Mouse (Mus musculus) stomach, embryonic 14.5 days (tissue): ENCODE results near the gene Lias. TPM values are rescaled to one million over a fixed set of nuclear protein-coding genes. Genes with fewer than 3 reads are reported as not detected.

Source experiments
- ATAC-seq: fragments of 200-750 bp; cut with Nextera tagmentation; 2 replicates; pipeline ENCODE4 v1.8.0; 2017; ENCODE audit warnings: low read depth, moderate TSS enrichment; ENCODE audit not compliant: insufficient number of reproducible peaks, insufficient read depth, low FRiP score
- H3K27ac ChIP-seq: fragments of 300-500 bp; sonication (generic); 2 replicates; pipeline ENCODE4 v1.5.1; 2014; ENCODE audit warnings: mild to moderate bottlenecking, low read length, moderate library complexity, mixed read lengths
- H3K27me3 ChIP-seq: fragments of 300-500 bp; sonication (generic); 2 replicates; pipeline ENCODE4 v1.6.1; 2014; ENCODE audit warnings: low read length, control low read depth, mixed read lengths; ENCODE audit not compliant: control insufficient read depth, insufficient read depth
- H3K36me3 ChIP-seq: fragments of 300-500 bp; sonication (generic); 2 replicates; pipeline ENCODE4 v1.6.1; 2014; ENCODE audit warnings: mild to moderate bottlenecking, control low read depth, low read length, moderate library complexity, mixed read lengths; ENCODE audit not compliant: control insufficient read depth, insufficient read depth
- H3K4me1 ChIP-seq: fragments of 300-500 bp; sonication (generic); 2 replicates; pipeline ENCODE4 v1.6.1; 2014; ENCODE audit warnings: low read length, control low read depth, mixed read lengths; ENCODE audit not compliant: control insufficient read depth, insufficient read depth
- H3K4me2 ChIP-seq: fragments of 300-500 bp; sonication (generic); replicated peaks from 2 replicates; pipeline ENCODE4 v1.6.1; 2014; ENCODE audit warnings: low read depth, low read length, control low read depth
- H3K4me3 ChIP-seq: fragments of 300-500 bp; sonication (generic); 2 replicates; pipeline ENCODE4 v1.5.1; 2014; ENCODE audit warnings: low read depth, low read length, control low read depth
- H3K9ac ChIP-seq: fragments of 300-500 bp; sonication (generic); replicated peaks from 2 replicates; pipeline ENCODE4 v1.6.1; 2014; ENCODE audit warnings: low read depth, mild to moderate bottlenecking, control low read depth, low read length, moderate library complexity, mixed read lengths
- H3K9me3 ChIP-seq: fragments of 300-500 bp; sonication (generic); 2 replicates; pipeline ENCODE4 v1.6.1; 2016; ENCODE audit warnings: low read depth, low read length, control low read depth; ENCODE audit not compliant: control insufficient read depth
- WGBS: fragments of 180-500 bp; shearing (Covaris S2); extraction: QIAGEN DNeasy Blood & Tissue Kit; methylation state at CpG from one replicate; pipeline ENCODE4 v1.1.7; 2014; 5-methylcytosine and 5-hydroxymethylcytosine counted together
- polyA plus RNA-seq: library from polyadenylated mRNA; unstranded; fragments of >200 nt; fragmentation: Nextera tagmentation; extraction: Ambion mirVana; gene quantifications from 2 replicates; pipeline ENCODE4 v1.2.1, GENCODE M21; 2014

Lias gene
- polyA plus RNA-seq, 1 experiment from 2014 or later = 60.3 TPM

DNA sequence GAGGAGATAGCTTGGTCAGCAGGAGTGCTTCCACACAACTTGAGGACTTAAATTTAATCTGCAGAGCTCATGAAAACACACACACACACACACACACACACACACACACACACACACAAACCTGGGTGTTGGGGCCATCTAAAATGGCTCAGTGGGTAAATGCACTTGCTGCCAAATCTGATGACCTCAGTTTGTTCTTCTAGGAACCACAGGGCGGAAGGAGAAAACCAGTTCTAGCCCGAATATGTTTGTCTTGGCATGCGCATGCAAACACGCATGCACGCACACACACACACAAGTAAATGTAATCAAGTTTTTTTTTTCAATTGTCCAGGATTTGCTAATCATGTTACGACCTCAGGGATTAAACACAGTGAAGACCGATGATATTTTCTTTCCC lies 19.7 kb upstream of the Lias start:
- Histone ChIP-seq H3K4me2 (no peak overlapping the region), H3K27me3 (no peaks in the 10 kb centered on the region), H3K36me3 (no peaks in the 10 kb centered on the region), H3K4me3 (no peak overlapping the region), H3K27ac (no peak overlapping the region), H3K9me3 (no peaks in the 10 kb centered on the region), H3K9ac (no peak overlapping the region), H3K4me1 (no peaks in the 10 kb centered on the region)
- no peak for ATAC-seq
- WGBS = 92% methylated on average over 7 of the region's 7 CpGs

DNA sequence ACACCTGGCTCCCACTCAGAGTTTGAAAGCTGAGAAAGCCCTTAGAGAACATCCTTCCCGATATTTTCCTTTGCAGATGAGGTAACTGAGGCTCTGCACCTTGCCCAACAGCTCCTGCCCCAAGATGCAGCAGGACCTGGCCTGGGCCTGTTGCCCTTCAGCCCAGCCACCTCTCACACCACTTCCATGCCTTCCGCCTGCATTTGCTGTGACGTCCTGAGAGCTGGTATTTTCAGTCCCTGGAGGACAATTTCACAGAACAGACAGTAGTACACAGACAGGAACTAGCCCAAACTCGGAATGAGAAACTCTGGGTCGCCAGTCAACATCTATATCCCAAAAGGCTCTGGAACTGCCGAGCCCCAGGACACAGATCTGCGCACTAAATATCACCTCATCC lies 16.6 kb upstream of the Lias start:
- Histone ChIP-seq H3K4me3 (no peak overlapping the region), H3K27ac (no peak overlapping the region), H3K9ac (no peak overlapping the region), H3K4me2 (no peak overlapping the region), H3K9me3 (no peaks in the 10 kb centered on the region), H3K4me1 (no peaks in the 10 kb centered on the region), H3K36me3 (no peaks in the 10 kb centered on the region), H3K27me3 (no peaks in the 10 kb centered on the region)
- WGBS = 81% methylated on average over 7 of the region's 7 CpGs
- ATAC-seq = no peak

DNA sequence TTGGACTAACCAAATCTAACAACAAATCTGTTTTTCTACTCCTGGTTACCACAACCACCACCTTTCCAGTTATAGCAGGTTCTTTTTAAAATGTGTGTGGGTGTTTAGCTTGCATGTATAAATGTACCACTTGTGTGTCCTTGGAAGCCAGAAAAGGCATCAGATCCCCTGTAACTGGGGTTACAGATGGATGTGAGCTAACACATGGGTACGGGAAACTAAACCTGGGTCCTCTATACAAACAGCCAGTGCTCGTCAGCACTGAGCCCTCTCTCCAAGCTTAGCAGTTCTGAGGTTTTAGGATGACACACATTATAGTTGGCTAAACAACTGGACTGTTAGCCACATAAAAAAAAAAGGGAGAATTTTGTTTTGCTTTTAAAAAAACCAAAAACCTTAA lies 5.6 kb upstream of the Lias start:
- WGBS = 61% methylated on average over 2 of the region's 2 CpGs
- Histone ChIP-seq H3K9me3 (no peaks in the 10 kb centered on the region), H3K9ac (no peak overlapping the region), H3K4me2 (no peak overlapping the region), H3K4me1 (peaks cover 8% of the 10 kb centered on the region; the same call in 1 of the 2 replicates), H3K27ac (no peak overlapping the region), H3K4me3 (no peak overlapping the region), H3K36me3 (peaks cover 30% of the 10 kb centered on the region), H3K27me3 (no peaks in the 10 kb centered on the region)
- no peak for ATAC-seq

DNA sequence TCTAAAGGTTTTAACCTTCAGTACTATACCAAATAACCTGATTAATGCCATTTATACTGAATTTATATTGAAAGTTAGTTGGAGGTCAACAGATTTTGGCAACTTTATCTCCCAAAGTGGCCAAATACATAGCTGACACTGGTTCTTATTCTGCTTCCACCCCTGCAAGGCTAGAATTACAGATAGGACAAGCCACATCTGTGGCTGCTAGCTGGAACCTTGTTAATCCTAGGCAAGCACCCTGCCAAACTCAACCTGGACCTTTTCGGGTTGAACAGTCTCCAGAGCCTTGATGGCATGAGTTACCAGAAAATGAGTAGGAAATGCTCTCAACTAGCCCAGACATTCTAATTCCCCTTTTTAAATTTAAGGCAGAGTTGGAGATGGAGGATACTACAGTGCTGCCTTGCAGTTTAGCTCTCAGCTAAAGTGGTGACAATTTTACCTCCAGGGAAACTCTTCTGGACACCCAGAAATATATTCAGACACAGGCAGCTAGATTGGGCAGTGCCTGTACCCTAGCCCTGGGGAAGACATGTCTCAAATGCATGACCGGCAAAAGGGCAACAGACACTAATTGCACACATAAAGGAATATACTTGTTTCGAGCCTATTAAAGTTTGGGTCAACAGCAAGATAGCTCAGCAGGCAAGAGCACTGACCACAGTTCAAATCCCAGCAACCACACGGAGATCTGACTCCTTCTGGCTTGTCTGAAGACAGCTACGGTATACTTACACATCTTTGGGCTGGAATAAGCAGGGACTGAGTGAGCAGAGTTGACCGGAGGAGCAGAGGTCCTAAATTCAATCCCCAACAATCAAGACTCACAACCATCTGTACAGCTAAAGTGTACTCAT lies 4.1 kb upstream of the Lias start:
- Histone ChIP-seq H3K4me2 (no peak overlapping the region), H3K9me3 (no peaks in the 10 kb centered on the region), H3K27me3 (no peaks in the 10 kb centered on the region), H3K9ac (no peak overlapping the region), H3K4me3 (no peak overlapping the region), H3K27ac (no peak overlapping the region), H3K36me3 (peaks cover 30% of the 10 kb centered on the region), H3K4me1 (peaks cover 8% of the 10 kb centered on the region; the same call in 1 of the 2 replicates)
- ATAC-seq = no peak
- 82% methylated on average over 6 of the region's 6 CpGs for WGBS

DNA sequence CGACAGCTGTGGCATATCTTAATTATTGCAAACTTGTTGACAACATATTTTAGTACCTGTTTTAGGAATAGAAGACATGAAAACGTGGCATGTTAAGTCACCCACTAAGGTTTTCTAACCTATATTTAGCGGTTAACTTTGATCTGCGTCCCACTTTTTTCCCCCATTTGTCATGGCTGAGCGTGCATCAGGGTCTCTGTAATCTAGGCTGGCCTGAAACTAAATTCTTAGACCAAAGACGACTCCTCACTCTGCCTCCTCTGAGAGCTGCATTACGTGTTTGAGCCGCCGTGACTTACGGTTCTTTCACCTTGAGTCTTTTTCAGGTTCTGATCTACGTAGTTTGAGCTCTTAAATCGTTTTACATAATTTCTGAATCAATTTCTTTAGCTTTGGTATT lies 456 bp downstream of the Lias start:
- Histone ChIP-seq H3K9me3 (no peaks in the 10 kb centered on the region), H3K9ac (peak overlapping the region; percentile 66), H3K27ac (peak overlapping the region; percentile 66; the same call in 1 of the 2 replicates), H3K27me3 (no peaks in the 10 kb centered on the region), H3K36me3 (peaks cover 39% of the 10 kb centered on the region), H3K4me1 (peaks cover 8% of the 10 kb centered on the region; the same call in 1 of the 2 replicates), H3K4me2 (peak overlapping the region; percentile 59), H3K4me3 (peak overlapping the region; percentile 99)
- WGBS = 2% methylated on average over 12 of the region's 12 CpGs
- no peak for ATAC-seq

DNA sequence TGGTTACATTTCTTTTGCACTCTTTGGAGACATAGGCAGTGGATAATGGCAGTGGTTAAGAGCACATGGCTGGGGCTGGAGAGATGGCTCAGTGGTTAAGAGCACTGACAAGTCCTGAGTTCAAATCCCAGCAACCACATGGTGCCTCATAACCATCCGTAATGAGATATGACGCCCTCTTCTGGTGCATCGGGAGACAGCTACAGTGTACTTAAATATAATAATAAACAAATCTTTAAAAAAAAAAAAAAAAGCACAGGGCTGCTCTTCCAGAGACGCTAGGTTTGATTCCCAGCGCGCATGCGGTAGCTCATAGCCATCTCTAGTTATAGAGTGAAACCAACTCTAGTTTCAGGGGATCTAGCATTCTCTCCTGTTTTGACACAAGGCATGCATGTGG lies 3.1 kb downstream of the Lias start:
- H3K27ac ChIP-seq = no peak overlapping the region
- H3K4me2 ChIP-seq = no peak overlapping the region
- no peaks in the 10 kb centered on the region for H3K9me3 ChIP-seq
- H3K9ac ChIP-seq = no peak overlapping the region
- no peak overlapping the region for H3K4me3 ChIP-seq
- peaks cover 23% of the 10 kb centered on the region for H3K36me3 ChIP-seq
- WGBS = 91% methylated on average over 7 of the region's 7 CpGs
- H3K27me3 ChIP-seq = no peaks in the 10 kb centered on the region
- no peak for ATAC-seq
- peaks cover 8% of the 10 kb centered on the region; the same call in 1 of the 2 replicates for H3K4me1 ChIP-seq

DNA sequence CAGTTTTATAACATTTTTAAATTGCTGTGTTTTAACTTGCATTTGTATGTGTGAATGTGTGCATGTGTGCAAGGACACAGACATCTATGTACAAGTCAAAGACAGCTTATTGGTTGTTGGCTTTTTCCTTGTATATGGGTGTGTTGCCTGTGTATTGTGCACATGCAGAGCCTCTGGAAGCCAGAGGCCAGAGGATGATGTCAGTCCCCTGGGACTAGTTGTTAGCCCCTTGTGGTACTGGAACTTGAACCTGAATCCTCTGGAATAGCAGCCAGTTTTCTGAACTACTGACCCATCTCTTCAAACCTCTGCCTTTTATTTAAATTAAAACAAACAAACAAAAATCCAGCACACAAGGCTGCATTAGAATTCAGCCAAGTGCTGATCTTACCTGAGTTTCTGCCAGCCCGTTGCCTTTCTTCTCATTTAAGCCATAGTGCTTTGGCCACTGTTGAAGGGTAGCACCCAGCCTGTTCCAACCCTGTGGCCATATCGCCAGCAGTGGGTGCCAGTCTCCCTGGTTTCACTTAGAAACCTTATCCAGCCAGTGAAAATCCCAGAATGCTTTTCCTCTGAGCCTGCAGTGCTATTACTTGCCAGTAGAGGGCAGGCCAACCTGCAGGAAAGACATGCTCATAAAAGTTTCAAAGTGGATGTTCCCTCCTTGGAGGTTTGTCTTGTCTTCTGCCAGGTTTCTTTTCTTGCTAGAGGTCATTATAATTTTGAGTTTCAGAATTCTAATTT lies 10.1 kb downstream of the Lias start:
- WGBS = 33% methylated on average over 2 of the region's 2 CpGs
- H3K9me3 ChIP-seq = no peaks in the 10 kb centered on the region
- H3K27me3 ChIP-seq = no peaks in the 10 kb centered on the region
- no peak overlapping the region for H3K4me2 ChIP-seq
- H3K4me1 ChIP-seq = no peaks in the 10 kb centered on the region
- no peak overlapping the region for H3K9ac ChIP-seq
- H3K27ac ChIP-seq = no peak overlapping the region
- H3K36me3 ChIP-seq = peaks cover 45% of the 10 kb centered on the region
- H3K4me3 ChIP-seq = no peak overlapping the region
- ATAC-seq = no peak

DNA sequence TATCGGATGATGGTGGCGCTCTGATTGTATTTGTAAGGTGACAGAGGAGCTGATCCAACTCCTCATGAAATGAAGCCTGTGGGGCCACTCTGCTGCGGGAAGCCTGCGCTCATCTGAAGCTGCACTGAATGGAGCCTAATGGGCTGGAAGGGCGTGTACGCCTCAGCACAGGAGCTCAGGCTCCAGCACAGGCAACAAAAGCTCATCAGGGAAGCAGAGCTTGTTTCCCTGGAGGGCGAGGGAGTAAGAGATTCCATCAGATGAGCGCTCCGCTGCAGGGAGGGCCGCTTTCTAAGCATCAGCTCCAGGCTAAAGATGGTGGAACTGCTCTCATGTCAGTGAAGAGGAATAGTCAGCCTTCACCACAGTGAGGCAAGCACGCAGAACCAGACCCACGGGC lies 16.7 kb downstream of the Lias start:
- no peak overlapping the region for H3K4me3 ChIP-seq
- ATAC-seq = no peak
- H3K27me3 ChIP-seq = no peaks in the 10 kb centered on the region
- no peak overlapping the region for H3K27ac ChIP-seq
- H3K9me3 ChIP-seq = no peaks in the 10 kb centered on the region
- WGBS = 75% methylated on average over 12 of the region's 12 CpGs
- H3K4me2 ChIP-seq = no peak overlapping the region
- H3K4me1 ChIP-seq = no peaks in the 10 kb centered on the region
- H3K9ac ChIP-seq = no peak overlapping the region
- peaks cover 41% of the 10 kb centered on the region for H3K36me3 ChIP-seq
